Mouse (Mus musculus) embryonic facial prominence, embryonic 11.5 days (tissue): ENCODE results near the gene Lyst. TPM values are rescaled to one million over a fixed set of nuclear protein-coding genes. Genes with fewer than 3 reads are reported as not detected.

Experiments
- ATAC-seq: fragments of 200-750 bp; cut with Nextera tagmentation; replicated peaks from 2 replicates; pipeline ENCODE4 v1.8.0; 2017; ENCODE audit warnings: low read depth; ENCODE audit not compliant: insufficient number of reproducible peaks, low FRiP score, low TSS enrichment
- DNase-seq: peaks from one replicate; pipeline ENCODE4 v3.0.0-alpha.2; 2015; ENCODE audit warnings: low spot score
- H3K27ac ChIP-seq: fragments of 300-500 bp; sonication (generic); replicated peaks from 2 replicates; pipeline ENCODE4 v1.5.1; 2014; ENCODE audit warnings: mild to moderate bottlenecking, low read depth, low read length, control low read depth
- H3K27me3 ChIP-seq: fragments of 300-500 bp; sonication (generic); 2 replicates; pipeline ENCODE4 v1.6.1; 2014; ENCODE audit warnings: mild to moderate bottlenecking, low read length, moderate library complexity, mixed read lengths; ENCODE audit not compliant: control insufficient read depth, insufficient read depth
- H3K36me3 ChIP-seq: fragments of 300-500 bp; sonication (generic); replicated peaks from 2 replicates; pipeline ENCODE4 v1.6.1; 2014; ENCODE audit warnings: low read depth, mild to moderate bottlenecking, low read length, moderate library complexity, mixed read lengths; ENCODE audit not compliant: control insufficient read depth, insufficient read depth
- H3K4me1 ChIP-seq: fragments of 300-500 bp; sonication (generic); 2 replicates; pipeline ENCODE4 v1.6.1; 2014; ENCODE audit warnings: low read length, mixed read lengths; ENCODE audit not compliant: control insufficient read depth, insufficient read depth
- H3K4me2 ChIP-seq: fragments of 300-500 bp; sonication (generic); 2 replicates; pipeline ENCODE4 v1.6.1; 2014; ENCODE audit warnings: low read depth, mild to moderate bottlenecking, control low read depth, low read length, moderate library complexity
- H3K4me3 ChIP-seq: fragments of 300-500 bp; sonication (generic); 2 replicates; pipeline ENCODE4 v1.5.1; 2014; ENCODE audit warnings: low read depth, low read length, control low read depth
- H3K9ac ChIP-seq: fragments of 300-500 bp; sonication (generic); replicated peaks from 2 replicates; pipeline ENCODE4 v1.6.1; 2014; ENCODE audit warnings: mild to moderate bottlenecking, control low read depth, low read length
- H3K9me3 ChIP-seq: fragments of 300-500 bp; sonication (generic); replicated peaks from 2 replicates; pipeline ENCODE4 v1.6.1; 2016; ENCODE audit warnings: mild to moderate bottlenecking, low read length, inconsistent platforms, mixed read lengths; ENCODE audit not compliant: control insufficient read depth
- WGBS: fragments of 180-500 bp; shearing (Covaris S2); extraction: QIAGEN DNeasy Blood & Tissue Kit; methylation state at CpG from one replicate; pipeline ENCODE4 v1.1.7; 2014; 5-methylcytosine and 5-hydroxymethylcytosine counted together
- polyA plus RNA-seq: library from polyadenylated mRNA; unstranded; fragments of >200 nt; fragmentation: Nextera tagmentation; extraction: Ambion mirVana; gene quantifications from 2 replicates; pipeline ENCODE4 v1.2.1, GENCODE M21; 2014

Lyst gene
- polyA plus RNA-seq, 1 experiment from 2014 or later: 1.6 TPM

DNA sequence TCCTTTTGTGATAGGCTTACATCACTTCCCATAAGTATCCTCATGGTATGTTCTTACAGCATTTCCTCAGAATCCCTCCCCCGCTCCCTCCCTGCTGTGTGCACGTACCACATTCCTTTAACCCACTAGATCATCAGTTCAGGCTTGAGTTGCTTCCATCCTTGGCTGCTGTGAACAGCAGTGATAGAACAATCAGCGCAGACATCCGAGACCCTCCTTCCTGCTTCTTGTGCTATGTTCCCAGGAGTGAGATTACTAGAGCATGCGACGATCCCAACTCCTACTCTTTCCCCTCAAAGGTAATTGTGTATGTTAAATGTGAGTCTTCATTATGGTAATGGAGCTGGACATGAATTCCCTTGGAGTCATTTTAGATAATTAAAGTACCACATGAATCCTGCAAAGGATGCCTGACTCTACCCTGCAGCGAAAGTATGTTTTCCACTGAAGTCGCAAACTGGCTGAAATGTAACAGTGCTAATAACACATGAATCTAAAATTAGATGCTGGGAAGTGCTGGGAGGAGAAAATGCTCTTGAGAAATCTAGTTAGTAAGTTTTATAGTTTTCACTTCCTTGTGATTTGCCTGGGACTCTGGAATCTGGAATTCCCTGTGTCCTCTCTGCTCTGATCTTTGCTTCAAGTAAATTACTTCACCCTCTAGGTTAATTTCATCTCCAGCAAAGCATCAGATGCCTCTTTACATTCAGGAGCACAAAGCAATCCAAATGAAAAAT is 13.6 kb upstream of the Lyst start:
- Histone ChIP-seq H3K27me3 (no peaks in the 10 kb centered on the region), H3K27ac (no peak overlapping the region), H3K4me3 (no peak overlapping the region), H3K9ac (no peak overlapping the region), H3K36me3 (no peaks in the 10 kb centered on the region), H3K4me1 (no peaks in the 10 kb centered on the region), H3K4me2 (no peak overlapping the region), H3K9me3 (no peaks in the 10 kb centered on the region)
- ATAC-seq (peak; percentile 44; the same call in 1 of the 2 replicates), DNase-seq (peak; percentile 41)
- WGBS: 34% methylated on average over 8 of the region's 8 CpGs

DNA sequence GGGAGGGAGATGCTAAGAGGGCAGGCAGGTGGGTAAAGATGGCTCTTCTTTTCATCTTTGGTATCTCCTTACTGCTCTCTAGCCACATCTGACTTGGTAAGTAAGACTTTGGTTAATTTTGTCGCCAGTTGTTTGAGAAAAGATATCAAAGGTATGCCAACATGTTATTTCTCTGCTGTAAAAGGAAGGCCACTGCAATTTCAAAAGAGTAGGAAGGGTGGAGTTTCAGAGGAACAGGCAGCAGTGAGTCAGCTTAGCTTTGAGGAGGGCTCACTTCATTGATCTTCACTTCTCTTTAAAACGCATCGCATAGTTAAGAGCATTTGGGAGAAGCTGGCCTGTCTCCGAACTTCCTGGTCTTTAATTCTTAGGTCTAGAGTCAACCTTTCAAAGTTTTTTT is 8.2 kb upstream of the Lyst start:
- H3K27me3 ChIP-seq: no peaks in the 10 kb centered on the region
- no peaks in the 10 kb centered on the region for H3K36me3 ChIP-seq
- no peak overlapping the region for H3K4me3 ChIP-seq
- H3K4me1 ChIP-seq: no peaks in the 10 kb centered on the region
- DNase-seq (no peak), ATAC-seq (no peak)
- H3K9me3 ChIP-seq: no peaks in the 10 kb centered on the region
- 83% methylated on average over 4 of the region's 4 CpGs for WGBS
- no peak overlapping the region for H3K4me2 ChIP-seq
- no peak overlapping the region for H3K27ac ChIP-seq
- no peak overlapping the region for H3K9ac ChIP-seq

DNA sequence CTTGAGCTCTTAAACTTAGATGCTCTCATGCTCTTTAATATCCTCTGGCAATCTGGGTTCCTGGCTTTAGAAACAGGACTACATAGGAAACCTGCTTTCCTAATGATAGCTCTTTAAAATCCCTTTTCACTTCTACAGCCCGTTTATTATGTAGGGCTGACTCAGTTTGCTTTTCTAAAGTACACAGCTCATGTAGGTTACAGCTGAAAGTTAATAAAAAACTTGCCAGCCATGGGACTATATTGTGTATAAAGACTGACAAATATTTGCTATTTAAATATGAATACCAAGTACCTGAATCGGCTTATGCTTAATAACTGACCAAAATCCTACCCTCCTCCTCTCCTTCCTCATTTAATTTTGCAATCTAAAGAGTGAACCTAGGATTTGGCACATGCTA is 6.7 kb upstream of the Lyst start:
- WGBS: 74% methylated on average over 2 of the region's 2 CpGs
- no peak overlapping the region for H3K27ac ChIP-seq
- no peak overlapping the region for H3K9ac ChIP-seq
- no peak for DNase-seq
- H3K27me3 ChIP-seq: no peaks in the 10 kb centered on the region
- no peaks in the 10 kb centered on the region for H3K9me3 ChIP-seq
- H3K4me3 ChIP-seq: no peak overlapping the region
- H3K36me3 ChIP-seq: no peaks in the 10 kb centered on the region
- H3K4me1 ChIP-seq: no peaks in the 10 kb centered on the region
- no peak overlapping the region for H3K4me2 ChIP-seq
- no peak for ATAC-seq

DNA sequence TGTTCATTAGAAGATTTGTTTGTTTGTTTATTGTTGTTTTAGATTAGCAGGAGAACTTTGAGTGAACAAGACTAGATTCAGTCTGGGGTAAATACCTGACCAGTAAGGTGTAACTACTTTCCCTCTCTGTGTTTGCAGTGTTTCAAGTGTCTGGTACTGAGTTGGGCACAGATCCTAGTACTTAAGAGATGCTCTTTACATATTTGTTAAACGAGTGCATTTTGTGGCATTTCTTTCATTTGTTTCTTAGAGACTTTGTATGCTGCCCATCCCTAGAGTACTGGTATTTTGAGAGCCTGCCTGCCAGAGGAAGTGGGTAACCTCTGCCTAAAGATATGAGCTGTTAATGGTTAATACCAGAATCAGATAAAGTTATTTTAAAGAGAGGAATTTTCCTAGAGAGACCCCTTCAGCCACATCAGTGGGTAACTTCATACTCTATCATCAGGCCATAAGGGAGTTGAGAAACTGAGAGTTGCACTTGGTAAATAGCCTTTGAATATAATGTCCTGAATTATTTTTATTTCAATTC is 2.5 kb upstream of the Lyst start:
- WGBS: 74% methylated on average over 1 of the region's 1 CpGs
- DNase-seq (no peak), ATAC-seq (no peak)
- no peak overlapping the region for H3K4me3 ChIP-seq
- H3K36me3 ChIP-seq: no peaks in the 10 kb centered on the region
- H3K9me3 ChIP-seq: no peaks in the 10 kb centered on the region
- no peak overlapping the region for H3K4me2 ChIP-seq
- H3K27me3 ChIP-seq: no peaks in the 10 kb centered on the region
- H3K9ac ChIP-seq: no peak overlapping the region
- H3K4me1 ChIP-seq: no peaks in the 10 kb centered on the region
- no peak overlapping the region for H3K27ac ChIP-seq

DNA sequence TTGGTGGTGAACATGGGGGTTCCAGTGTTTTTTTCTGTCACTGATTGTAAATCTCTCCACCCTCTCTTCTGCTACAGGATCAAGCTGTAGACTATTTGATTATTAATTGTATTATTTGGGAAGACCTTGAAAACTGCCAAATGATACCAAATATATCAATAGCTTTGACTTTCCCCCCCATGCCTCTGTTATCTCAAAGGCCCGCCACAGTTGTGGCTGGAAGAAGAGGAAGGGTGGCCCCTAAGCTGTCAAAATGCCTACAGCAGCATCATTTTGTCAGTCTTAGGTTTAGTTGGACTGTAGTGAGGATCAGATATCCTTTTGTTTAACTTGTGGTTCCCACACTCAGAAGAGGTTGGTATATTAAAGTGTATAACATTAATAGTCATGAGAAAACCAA is 1.7 kb upstream of the Lyst start:
- Histone ChIP-seq H3K9ac (no peak overlapping the region), H3K36me3 (no peaks in the 10 kb centered on the region), H3K27me3 (no peaks in the 10 kb centered on the region), H3K4me3 (no peak overlapping the region), H3K27ac (no peak overlapping the region), H3K9me3 (no peaks in the 10 kb centered on the region), H3K4me2 (no peak overlapping the region), H3K4me1 (no peaks in the 10 kb centered on the region)
- DNase-seq (no peak), ATAC-seq (no peak)
- WGBS: 94% methylated on average over 1 of the region's 1 CpGs

DNA sequence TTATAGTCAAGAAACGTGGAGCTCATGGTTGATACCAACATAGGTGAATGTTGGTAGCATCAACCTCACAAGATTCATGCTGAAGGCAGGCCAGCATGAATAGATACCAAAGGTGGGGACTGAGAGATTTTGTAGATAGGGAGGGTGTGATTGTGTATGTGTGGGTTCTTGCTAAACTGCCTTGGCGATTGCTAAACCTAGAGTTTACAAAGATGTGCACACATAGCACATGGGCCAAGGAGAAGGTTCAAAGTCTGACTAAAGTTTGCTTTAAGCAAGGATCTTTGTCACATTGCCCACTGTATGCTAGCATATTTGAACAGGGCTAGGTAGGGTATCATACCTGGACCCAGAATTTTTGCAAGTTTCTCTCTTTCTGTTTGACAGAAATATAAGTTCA is 1.2 kb upstream of the Lyst start:
- Histone ChIP-seq H3K4me2 (no peak overlapping the region), H3K36me3 (no peaks in the 10 kb centered on the region), H3K9ac (no peak overlapping the region), H3K27me3 (no peaks in the 10 kb centered on the region), H3K9me3 (no peaks in the 10 kb centered on the region), H3K4me1 (no peaks in the 10 kb centered on the region), H3K27ac (no peak overlapping the region), H3K4me3 (no peak overlapping the region)
- WGBS: 89% methylated on average over 2 of the region's 2 CpGs
- DNase-seq (no peak), ATAC-seq (no peak)

DNA sequence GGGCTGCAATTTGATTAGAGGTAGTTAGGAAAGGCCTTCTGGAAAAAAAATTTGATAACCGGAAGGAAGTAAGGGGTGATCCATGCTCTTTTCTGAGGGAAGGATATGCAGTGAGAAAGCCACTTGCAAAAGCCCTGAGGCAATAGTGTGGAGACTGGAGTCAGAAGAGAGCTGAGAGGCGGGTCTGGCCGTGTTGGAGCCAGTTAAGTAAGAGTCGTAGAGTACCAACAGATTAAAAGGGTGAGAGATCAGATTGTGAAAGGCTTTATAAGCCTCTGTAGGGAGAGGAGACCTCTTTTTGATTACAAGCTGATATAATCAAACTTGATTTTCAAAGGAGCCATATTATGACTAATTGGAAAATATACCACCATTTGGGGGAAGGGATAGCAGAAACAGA is 1.7 kb downstream of the Lyst start:
- H3K27ac ChIP-seq: no peak overlapping the region
- no peaks in the 10 kb centered on the region for H3K27me3 ChIP-seq
- H3K9me3 ChIP-seq: no peaks in the 10 kb centered on the region
- no peak overlapping the region for H3K4me3 ChIP-seq
- ATAC-seq (no peak), DNase-seq (peak; percentile 6)
- no peaks in the 10 kb centered on the region for H3K36me3 ChIP-seq
- H3K4me1 ChIP-seq: no peaks in the 10 kb centered on the region
- no peak overlapping the region for H3K9ac ChIP-seq
- WGBS: 42% methylated on average over 4 of the region's 4 CpGs
- no peak overlapping the region for H3K4me2 ChIP-seq

DNA sequence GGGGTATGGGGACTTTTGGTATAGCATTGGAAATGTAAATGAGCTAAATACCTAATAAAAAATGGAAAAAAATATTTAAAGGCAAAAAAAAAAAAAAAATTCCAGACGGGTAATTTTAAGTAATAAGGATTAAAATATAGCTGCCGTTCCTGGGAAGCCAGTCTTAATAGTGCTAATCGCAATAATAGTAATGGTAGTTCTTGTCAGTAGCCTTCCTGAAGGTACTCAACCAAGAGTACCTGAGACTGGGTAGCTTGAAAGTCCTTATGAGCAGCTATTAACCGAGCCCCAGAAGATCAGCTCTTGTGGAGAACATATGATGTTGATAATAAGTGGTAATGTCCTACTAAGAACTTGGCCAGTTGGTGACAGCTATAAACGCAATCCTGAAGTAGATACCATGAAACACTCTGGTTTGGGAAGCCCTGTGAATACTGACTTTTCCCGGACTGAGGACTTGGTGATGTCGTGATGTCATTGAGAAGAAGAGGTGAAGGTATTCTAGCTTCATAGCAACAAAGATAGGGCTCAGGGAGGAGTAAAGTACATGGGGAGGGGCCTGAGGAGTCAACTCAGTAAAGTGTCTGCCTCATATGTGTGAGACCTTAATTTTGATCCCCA is 6.3 kb downstream of the Lyst start:
- no peak overlapping the region for H3K9ac ChIP-seq
- no peaks in the 10 kb centered on the region for H3K4me1 ChIP-seq
- no peaks in the 10 kb centered on the region for H3K27me3 ChIP-seq
- no peak overlapping the region for H3K4me2 ChIP-seq
- no peaks in the 10 kb centered on the region for H3K9me3 ChIP-seq
- no peak for DNase-seq
- 94% methylated on average over 7 of the region's 7 CpGs for WGBS
- no peaks in the 10 kb centered on the region for H3K36me3 ChIP-seq
- H3K4me3 ChIP-seq: no peak overlapping the region
- H3K27ac ChIP-seq: no peak overlapping the region
- no peak for ATAC-seq
